Mouse (Mus musculus) heart, adult 11 months (tissue): ENCODE measurements at regions not wholly inside any gene's neighbourhood (a gene's known extent, or its start where the extent isn't known, plus 50 kb on each side); places are given as distances from the start of the nearest gene placed in this dataset.

Experiments used
- DNase-seq: peaks from one replicate; pipeline ENCODE4 v3.0.0; 2022

DNA sequence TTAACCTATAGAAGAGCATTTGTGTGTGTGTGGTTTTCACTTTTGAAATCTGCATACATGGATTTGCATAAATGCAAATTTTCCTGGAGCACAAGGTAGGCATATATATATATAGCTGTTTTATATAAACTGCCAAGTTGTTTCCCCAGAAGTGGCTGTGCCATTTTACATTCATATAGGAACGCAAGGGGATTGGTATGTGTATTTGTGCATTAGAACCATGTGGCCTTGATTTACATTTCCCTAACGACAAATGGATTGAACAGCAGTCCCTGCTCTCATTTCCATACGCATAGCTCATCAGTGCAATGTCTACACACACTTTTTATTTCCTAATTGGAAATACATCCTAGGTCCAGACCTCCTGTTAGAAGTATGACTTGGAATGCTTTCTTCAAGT, 1069.9 kb downstream of the Synb start:
- DNase-seq = no peak

DNA sequence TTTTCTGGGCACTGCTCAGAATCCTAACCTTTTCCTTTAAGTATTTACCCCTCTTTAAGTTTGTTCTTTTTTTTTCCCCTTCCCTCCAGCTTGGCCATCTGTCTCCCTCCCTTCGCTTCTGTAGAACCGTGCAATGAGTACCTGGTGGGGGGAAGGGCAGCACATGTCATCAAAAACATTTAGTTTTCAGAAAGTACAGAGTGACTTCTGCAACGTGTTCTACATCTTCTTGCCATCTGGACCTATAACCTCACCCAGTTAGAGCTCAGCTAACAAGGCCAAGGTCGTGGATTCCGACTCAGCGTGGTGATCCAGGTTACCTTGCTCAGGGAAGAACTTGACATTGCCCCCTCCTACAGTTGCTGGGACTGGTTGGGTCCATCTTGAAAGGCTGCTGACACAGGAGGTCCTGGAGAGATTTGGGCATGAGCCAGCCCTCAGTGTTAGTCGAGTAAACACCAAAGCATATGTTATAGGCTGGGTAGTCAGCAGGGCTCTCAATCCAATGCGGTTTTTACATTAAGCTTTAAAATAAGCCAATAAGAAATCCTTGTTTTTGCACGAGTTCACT, 1075.0 kb downstream of the Synb start:
- DNase-seq = no peak

DNA sequence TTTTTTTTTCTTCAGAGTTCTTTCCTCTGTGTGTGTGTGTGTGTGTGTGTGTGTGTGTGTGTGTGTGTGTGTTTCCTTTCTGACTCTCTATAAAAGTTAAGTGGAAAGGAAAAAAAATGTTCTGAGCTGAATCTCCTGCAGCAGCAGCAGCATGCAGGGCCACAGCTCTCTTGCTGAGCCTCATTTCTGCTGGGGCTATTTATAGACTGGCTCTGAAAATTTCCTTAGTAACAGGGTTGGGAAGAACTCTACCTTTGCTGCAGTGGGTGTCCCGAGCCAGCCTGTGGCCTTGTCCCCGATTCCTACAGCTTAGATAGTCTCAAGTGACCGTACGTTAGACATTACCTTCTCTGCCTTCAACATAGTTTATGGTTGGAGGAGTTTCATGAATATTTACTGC, 1075.6 kb downstream of the Synb start:
- no peak for DNase-seq

DNA sequence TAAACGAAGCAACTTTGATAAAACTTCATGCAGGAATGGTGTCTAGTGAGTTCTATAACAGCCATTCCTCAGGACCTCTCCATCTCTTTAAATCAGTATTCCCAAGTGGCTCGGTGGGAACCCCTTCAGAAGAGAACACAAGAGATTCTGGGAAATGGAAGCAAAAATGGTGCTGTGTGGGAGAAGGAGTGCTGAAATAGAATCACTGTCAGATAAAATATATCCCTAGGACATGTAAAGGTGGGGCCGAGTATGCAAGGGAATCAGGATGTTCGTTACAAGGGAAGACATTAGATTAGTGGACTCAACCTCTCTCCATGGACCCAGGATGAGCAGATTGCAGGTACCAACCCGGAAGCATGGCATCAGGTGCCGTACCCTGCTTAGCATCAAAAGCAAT, 1076.1 kb downstream of the Synb start:
- no peak for DNase-seq

DNA sequence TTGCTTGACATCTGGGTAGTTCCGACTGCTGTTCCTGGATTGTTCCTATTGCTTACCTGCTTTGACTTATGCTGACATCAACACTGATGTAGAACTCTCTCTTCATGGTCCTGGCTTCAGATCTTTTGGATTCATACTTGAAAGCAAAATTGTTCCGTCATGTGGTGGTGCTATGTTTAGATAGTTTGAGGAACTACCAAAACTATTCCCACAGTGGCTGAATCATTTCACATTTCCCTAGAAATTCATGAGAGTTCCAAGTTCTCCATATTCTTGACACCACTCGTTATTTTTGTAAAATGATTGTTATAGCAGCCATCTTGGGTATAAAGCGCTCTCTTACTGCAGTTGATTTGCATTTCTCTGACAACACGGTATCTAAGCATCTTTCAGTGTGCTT, 1080.2 kb downstream of the Synb start:
- no peak for DNase-seq

DNA sequence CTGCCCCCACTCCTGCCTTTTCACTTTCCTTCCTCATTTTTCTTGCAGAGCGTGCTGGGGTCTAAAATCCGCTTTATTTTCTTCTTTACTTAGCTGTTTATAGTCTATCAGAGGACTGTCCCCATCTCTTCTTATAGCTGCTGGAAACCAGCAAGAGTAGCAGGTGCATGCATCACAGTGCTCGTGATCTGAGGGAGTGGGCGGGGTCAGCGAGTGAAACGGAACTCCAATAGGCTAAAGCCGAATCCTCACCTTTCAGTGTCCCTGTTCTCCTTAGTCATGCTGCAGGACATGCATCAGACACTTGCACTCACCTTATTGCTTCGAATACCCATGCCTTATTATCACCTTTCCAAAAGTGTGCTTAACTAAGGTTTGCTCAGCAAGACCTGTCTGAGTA, 1095.3 kb downstream of the Synb start:
- DNase-seq = no peak

DNA sequence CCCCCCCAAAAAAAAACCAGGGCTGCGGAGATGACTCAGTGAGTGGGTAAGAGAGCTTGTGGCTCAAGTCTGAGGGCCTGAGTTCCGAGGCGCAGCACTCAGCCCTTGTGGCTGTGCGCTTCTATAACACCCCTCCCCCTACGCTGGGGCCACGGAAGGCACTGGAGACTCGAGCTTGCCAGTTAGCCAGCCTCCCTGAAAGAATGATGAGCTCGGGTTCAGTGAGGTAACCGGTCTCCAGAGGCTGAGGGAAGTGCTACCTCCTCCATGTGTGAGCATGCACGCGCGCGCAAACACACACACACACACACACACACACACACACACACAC, 1096.7 kb downstream of the Synb start:
- peak; percentile 54 for DNase-seq

DNA sequence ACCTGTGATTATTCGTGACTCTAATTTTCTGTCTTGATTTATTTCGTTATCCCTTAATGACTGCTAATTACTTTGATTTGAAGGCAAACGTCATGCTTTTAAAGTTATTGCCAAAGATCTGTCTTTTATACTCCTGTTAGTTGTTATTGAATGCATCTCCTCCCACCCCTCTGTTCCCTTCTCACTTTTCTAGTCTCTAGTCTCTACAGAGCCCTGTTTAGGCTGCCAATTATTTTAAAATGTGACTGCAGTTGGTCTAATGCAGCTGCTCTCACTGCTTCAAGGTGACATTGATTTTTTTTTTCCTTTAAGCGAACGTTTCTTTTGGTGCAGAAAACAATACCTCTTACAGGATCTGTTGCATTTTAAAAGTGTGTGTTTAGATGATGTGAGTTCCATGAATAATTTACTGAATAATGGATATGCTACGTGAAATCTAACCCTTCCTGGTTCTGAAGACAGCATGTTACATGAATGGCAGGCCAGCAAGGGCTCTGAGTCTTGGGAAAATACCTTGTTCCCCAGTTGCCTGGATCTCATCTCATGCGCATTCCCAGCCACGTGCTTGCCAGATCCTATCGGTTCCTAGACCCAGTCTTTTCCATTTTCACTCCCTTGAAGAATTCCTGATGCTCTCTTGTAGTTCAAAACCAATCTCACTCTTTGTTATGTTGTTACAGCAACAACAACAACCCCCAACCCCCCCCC, 1097.2 kb downstream of the Synb start:
- peak; percentile 0 for DNase-seq

DNA sequence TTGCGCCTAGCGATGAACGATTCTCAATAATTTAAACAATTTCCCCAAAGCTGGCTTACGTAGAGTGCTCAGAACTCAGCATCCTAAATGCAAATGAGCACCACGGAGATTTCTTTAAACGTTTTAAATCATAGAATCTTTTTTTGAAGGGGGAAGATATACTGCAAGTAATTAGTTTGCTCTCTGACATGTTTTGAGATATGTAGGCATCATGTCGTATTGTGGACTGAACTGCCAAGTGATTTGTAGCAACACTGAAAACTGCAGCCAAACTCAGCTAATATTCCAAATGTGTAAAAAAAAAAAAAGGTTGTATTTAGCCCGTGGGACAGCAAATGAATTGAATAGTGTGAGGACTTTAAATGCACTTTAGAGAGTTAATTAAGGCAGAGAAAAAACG, 1097.9 kb downstream of the Synb start:
- no peak for DNase-seq

DNA sequence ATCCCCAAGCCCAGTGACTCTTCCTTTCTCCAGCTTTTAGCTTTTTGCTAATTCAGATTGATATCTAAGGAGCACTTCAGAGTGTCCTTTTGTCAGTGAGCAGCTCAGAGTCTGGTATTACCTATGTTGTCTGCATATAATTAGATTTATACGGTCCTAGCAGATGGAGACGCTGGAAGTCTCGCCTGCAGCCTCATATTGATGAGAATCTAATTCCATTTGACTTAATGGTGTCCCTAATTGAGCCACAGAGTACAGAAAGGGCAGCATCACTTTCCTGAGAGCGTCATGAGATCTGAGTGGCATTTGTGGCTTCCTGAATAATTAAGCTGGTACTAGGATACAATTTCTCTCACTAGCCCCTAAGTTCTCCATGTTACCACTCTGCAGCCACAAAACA, 1104.2 kb downstream of the Synb start:
- DNase-seq = peak; percentile 60

DNA sequence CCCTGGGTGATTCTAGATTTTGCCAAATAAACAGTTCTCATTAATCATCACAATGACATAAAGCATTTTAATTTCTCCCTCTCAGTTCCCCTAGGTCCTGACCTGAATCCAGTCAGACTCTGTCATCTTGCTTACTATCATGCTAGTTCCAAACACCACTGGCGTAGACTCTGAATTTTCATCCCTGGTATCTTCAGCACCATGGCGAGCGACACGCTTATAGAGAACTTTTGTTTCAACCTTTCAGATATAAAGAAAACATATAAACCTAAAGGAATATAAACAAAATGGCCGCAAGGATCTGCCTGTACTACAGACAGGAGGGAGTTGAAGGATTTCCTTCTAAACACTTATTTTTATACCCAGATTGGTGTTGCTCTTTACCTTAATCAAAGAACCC, 1105.8 kb downstream of the Synb start:
- peak; percentile 46 for DNase-seq

DNA sequence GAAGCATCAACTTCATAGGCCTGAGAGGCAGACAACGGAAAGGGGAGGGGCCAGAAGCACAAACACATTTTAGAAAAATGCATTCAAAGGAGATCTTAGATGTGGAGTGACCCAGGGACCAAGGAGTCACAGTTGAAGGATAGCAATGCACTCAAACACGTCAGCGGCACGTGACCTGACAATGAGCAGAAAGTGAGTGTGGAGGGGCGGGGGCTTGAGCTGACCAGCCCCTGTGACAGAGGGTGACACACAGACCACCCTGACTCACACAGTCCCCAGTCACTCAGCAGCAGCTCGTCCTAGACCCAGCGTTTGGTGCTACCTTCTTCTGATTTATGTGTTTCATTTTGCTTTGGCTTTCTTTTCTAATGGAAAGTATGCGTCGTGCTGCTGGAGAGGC, 1111.5 kb downstream of the Synb start:
- peak; percentile 46 for DNase-seq

DNA sequence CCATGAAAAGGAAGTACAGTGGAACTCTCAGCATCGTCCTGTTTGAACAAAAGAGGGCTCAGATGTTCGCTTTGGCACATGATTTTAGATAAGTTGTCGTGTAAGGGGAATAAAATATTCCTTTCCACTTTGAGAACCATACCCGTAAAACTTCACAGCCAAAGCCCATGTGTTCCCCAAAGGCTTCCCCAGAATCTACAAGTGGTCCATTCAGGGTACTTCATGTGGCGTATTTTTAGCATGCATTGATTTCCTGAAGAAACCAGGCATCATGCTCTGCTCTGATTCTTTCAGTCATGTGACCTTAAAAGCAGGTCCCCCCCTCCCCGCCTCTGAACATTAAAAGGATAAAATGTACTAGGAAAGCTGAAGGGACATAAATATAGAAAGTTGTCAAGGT, 1112.9 kb downstream of the Synb start:
- DNase-seq = no peak
